Mouse (Mus musculus) ES-E14 (cell line): Measurements from ENCODE around the gene Szrd1.

Experiments
- CHD2 ChIP-seq: IDR thresholded peaks from 2 replicates; pipeline ENCODE4 v1.6.1; 2014; ENCODE audit warnings: mild to moderate bottlenecking, low read depth, low read length, inconsistent platforms
- ZC3H11A ChIP-seq: IDR thresholded peaks from 2 replicates; pipeline ENCODE4 v1.6.1; 2012; ENCODE audit warnings: low read depth, mild to moderate bottlenecking, inconsistent platforms, low read length, borderline replicate concordance

GRCm38 (mm10) chr4:141086862-141087261 is 52.7 kb downstream of the Szrd1 start:
- TF ChIP-seq CHD2 = no peak
- no peak for TF ChIP-seq ZC3H11A
